Mouse (Mus musculus) lung, postnatal 0 days (tissue): ENCODE data around the gene Gpr15.

Source experiments
- CTCF ChIP-seq: IDR thresholded peaks from 2 replicates; pipeline ENCODE4 v1.5.1; 2016; ENCODE audit warnings: antibody characterized with exemption, mild to moderate bottlenecking
- EP300 ChIP-seq: IDR thresholded peaks from 2 replicates; pipeline ENCODE4 v1.6.1; 2016; ENCODE audit warnings: antibody characterized with exemption, mild to moderate bottlenecking, control low read depth

- TF ChIP-seq EP300 (no peak), CTCF (no peak)
Measured at GRCm38 (mm10) chr16:58689555-58690169, 29.2 kb downstream of the Gpr15 start.
